Mouse (Mus musculus) left cerebral cortex, postnatal 14 days (tissue): ENCODE results near the gene Adamts13. TPM values are rescaled to one million over a fixed set of nuclear protein-coding genes. Genes with fewer than 3 reads are reported as not detected.

Source experiments
- DNase-seq, 2 experiments: peaks; one replicate each; pipeline ENCODE4 v3.0.0; 2021 to 2022; ENCODE audit warnings: low spot score in 2 of 2, mixed read lengths in 1 of 2
- intact Hi-C: fragments of 180-260 bp; cut with DNase I; formaldehyde crosslinking; loops from one replicate; pipeline ENCODE4 v1.15.1; 2025
- long read RNA-seq, 2 experiments: library from polyadenylated mRNA; stranded (forward); transcript quantifications; one replicate each; pipeline ENCODE4 v2.0.0; 2021
- total RNA-seq, 2 experiments: library from RNA; stranded (reverse); gene quantifications; 2 replicates each; pipeline ENCODE4 v1.2.3; 2021

Gene Adamts13
- 1 to 10 TPM; 2.0 to 2.7 TPM for total RNA-seq
- long read RNA-seq, experiment 1, partial matches to known transcripts: 1 of 4 reads
- long read RNA-seq, experiment 1, other reads (novel, unspliced or antisense): 0 of 4 reads
- long read RNA-seq, experiment 2: 0 reads

- intact Hi-C loops: no loop called here
- DNase-seq: no peak
These were observed at the start of gene Adamts13 for GRCm38 (mm10) chr2:26973116-26973515. TSS of gene Adamts13 (plus strand) at chr2:26973416.

DNA sequence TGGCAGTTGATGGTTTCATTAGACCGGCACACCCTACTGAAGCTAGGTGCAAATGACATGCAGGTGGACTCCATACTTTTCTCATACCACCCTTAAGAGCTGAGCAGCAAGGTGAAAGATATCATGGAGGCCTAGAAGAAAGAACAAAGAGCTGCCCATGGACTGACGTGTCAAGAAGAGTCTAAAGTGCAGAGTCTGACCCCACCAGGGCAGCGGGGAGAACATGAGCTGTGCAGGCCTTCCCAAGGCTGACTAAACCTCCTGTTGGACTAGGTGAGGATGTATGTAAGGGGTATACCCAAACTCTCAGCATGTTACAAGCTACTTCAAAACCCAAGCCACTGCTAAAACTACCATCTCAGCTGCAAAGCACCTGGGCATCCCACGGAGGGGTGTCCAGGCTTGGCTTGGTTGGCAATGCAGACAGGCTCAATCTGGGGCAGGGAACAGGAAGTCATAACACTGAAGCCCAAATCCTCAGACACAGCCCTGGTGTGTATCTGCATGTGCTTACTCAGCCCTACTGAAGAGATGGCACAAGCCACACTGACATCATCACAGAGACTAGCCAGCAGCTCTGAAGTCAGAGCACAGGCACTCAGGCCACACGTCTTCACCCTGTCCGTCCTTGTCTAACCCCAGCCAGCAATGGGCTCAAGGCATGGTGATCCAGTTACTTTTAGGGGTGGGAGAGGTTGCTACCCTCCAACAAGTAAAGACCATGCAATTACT lies 45.3 kb upstream of the Adamts13 start:
- intact Hi-C loops: no loop called here
- DNase-seq: no peak

- intact Hi-C loops: loop anchor here (2.0 kb wide), 2 partner anchors 108 to 306 kb away; no protein-coding TSS in a partner anchor
- peak; percentile 78 to 87 for DNase-seq
These were observed 42.8 kb upstream of the Adamts13 start for GRCm38 (mm10) chr2:26930390-26930789.

DNA sequence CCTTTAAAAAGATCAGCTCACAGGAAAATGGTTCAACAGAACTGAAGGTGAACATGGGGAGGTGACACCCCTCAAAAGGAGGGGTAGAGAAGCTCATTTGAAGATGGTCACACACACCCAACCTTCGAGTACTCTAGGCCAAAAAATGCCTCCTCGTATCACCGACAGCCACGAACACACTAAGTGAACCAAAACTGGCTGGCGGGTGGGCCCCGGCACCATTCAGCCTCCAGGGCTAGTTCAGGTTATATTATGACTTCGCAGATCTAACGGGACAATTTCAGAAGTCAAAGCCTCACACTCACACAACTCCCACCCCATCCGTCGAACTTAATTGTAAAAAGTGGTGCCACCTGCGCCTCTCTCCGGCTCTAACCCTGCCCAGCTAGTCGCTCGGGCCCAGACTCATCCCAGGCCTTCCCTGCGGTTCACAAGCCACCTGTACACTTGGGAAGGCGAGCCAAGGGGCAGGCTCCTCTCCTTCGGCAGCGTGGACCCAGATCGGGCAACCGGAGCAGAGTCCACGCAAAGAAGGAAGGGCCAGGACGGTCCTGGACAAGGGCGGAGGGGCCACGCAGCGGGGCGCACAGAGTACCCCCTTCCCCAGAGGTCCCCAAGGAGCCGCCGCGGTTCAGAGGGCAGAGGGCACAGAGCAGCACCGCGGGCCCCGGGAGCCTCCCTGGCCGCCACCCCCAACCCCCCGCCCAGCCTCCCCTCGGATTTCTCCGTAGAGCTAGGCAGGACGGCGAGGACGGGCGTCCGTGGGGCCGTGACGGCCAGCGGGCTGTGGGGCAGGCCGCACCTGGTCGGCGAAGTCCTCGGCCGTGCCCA lies 40.5 kb upstream of the Adamts13 start:
- intact Hi-C loops: no loop called here
- DNase-seq: no peak

DNA sequence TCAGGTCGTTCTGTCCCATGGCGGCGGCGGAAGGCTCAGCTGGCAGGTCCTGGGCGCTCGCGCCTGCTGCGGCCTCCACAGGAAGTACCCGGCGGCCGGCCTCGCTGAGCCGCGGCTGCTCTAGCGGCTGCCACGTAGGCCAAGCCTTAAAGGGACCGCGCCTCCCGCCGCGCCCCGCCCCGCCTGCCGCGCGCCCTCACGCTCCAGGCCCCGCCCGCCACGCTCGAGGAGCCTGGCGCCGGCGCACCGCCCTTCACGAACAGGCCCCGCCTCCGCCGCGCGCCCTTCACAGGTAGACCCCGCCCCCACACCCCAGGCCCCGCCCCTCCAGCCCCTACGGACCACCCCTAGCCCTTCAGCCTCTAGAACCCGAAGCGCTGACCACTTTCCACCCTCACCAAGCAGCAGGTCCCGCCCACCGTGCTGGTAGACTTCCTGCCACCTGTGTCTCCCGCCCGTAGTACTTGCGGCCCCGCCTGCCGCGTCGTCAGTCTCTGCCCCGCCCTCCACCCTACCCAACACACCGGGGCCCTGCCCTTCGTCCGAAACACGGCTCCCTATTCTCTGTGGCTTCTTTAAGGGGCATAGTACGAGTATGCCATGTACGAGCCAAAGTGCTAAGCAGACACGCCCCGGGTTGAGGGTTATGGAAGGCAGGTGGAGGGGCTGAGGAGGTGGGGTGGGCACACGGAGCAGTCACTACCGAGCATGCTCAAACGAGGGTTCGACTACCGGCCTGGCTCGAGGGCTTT lies 39.7 kb upstream of the Adamts13 start, which contains the start of the genes Surf4 and Stkld1:
TSS of gene Surf4 (minus strand) at position 625 of the 752 bp plus-strand sequence.
TSS of gene Stkld1 (plus strand) at position 744 of the 752 bp plus-strand sequence.
- intact Hi-C loops: no loop called here
- peak; percentile 93 to 94 for DNase-seq

GRCm38 (mm10) chr2:26935286-26935685 lies 37.9 kb upstream of the Adamts13 start:
- intact Hi-C loops: no loop called here
- no peak for DNase-seq

- no peak for DNase-seq
- intact Hi-C loops: no loop called here
These were observed 36.8 kb upstream of the Adamts13 start for GRCm38 (mm10) chr2:26936425-26936824.

DNA sequence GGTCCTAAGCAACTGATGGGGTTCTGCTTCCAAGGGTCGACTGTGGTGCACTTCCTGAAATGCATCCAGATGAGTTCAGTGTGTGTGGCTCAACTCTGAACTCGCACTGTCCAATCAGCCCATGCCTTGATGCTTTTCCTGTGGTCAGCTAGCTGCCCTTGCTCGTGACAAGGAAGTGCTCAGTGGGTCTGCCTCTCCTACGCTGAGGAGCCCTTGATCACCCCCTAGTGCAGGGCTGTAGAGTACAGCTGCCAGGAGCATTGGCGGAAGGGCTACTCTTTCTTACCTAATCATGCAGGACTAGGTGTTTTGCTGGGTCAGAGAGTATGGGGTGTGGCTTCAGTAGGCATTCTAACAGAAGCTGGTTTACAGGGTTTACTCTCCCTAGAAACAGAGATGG lies 31.7 kb upstream of the Adamts13 start:
- intact Hi-C loops: no loop called here
- no peak for DNase-seq

DNA sequence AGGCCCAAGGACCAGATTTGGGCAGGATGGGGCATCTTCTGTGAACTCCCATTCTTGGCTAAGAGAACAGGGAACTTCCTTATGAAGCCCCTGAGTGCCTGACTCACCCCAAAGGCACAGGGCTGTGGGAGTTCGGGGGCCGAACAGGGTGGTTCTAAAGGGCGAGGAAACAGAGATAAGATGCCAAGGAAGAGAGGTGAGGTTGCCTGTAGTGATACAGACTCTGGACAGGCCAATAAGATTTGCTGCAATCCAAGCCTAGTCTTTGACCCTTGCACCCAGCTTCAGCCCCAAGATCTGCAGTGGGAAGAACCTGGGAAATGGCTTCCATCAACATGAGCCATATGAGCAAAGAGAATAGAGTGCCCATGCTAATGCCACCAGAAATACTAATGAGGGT lies 30.0 kb upstream of the Adamts13 start:
- no peak for DNase-seq
- intact Hi-C loops: no loop called here

DNA sequence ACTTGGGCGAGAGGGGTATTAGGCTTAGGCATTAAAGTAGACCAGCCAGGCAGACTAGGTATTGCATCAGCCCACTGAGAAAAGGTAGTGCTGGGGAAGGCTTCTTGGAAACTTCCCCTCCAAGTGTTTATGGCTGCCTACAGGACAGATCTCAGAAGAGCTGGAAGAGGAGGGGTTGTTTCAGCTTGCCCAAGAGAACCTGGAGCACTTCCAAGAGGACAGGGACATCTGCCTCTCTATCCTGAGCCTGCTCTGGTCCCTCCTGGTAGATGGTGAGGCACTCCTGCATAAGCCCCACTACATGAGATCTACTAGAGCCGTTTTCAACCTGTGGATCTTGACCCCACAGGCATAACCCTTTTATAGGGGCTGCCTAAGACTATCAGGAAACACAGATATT lies 22.8 kb upstream of the Adamts13 start:
- no peak for DNase-seq
- intact Hi-C loops: no loop called here

GRCm38 (mm10) chr2:26951346-26951905 lies 21.8 kb upstream of the Adamts13 start:
- DNase-seq: no peak
- intact Hi-C loops: no loop called here

DNA sequence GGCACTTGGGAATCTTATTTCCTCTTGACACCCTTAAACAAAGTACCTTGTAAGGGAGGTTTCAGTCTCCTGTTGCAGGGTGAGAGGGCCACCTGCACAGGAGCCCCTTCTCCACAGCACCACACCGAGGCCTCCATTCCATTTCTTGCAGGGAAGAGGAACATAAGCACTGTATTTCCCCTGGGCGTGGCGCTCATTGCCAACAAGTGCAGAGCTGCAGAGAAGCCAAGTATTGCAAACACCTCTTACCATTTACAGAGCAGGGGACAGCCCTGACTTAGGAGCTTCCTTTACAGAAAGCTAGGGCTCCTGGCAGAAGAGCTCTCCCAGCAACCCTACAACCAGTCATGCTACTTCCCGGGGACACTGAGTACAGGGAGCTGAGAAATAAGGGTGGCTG lies 21.0 kb upstream of the Adamts13 start:
- intact Hi-C loops: no loop called here
- no peak for DNase-seq

- DNase-seq: no peak
- intact Hi-C loops: no loop called here
These were observed 20.4 kb upstream of the Adamts13 start for GRCm38 (mm10) chr2:26952866-26953265.

GRCm38 (mm10) chr2:26954735-26955395 lies 18.4 kb upstream of the Adamts13 start:
- DNase-seq: no peak

GRCm38 (mm10) chr2:26956811-26957487 lies 16.3 kb upstream of the Adamts13 start:
- intact Hi-C loops: no loop called here
- DNase-seq: no peak

More at GRCm38 (mm10) chr2:26954735-26955395, 18.4 kb upstream of the Adamts13 start:
- intact Hi-C loops: no loop called here

- intact Hi-C loops: no loop called here
- no peak for DNase-seq
These were observed 15.7 kb upstream of the Adamts13 start for GRCm38 (mm10) chr2:26957488-26957859.

GRCm38 (mm10) chr2:26960756-26961155 lies 12.5 kb upstream of the Adamts13 start:
- DNase-seq: peak in 1 of 2 experiments; percentile 28
- intact Hi-C loops: loop anchor here (5.0 kb wide), 1 partner anchor 43 kb away; the partner anchor contains the start of genes Surf1 and Surf2
